Mouse (Mus musculus): Measurements from ENCODE around the gene Card11.

Card11 gene

GRCm38 (mm10) chr5:141000349-141000748 is at the start of gene Card11:
Gene Card11 (minus strand): TSS chr5:141000582.
- DNase-seq: no peak

GRCm38 (mm10) chr5:141047651-141048218 is 47.4 kb upstream of the Card11 start:
- DNase-seq: no peak

- no peak for DNase-seq
These were observed 44.6 kb upstream of the Card11 start for GRCm38 (mm10) chr5:141044976-141045375.

- no peak for DNase-seq
These were observed 43.5 kb upstream of the Card11 start for GRCm38 (mm10) chr5:141043654-141044447.

- DNase-seq: no peak
These were observed 42.0 kb upstream of the Card11 start for GRCm38 (mm10) chr5:141042406-141042805.

GRCm38 (mm10) chr5:141040846-141041245 is 40.5 kb upstream of the Card11 start:
- no peak for DNase-seq

- no peak for DNase-seq
These were observed 38.0 kb upstream of the Card11 start for GRCm38 (mm10) chr5:141038342-141038741.

- no peak for DNase-seq
These were observed 35.0 kb upstream of the Card11 start for GRCm38 (mm10) chr5:141035346-141035745.

GRCm38 (mm10) chr5:141034301-141034700 is 33.9 kb upstream of the Card11 start:
- DNase-seq: no peak

- no peak for DNase-seq
These were observed 32.6 kb upstream of the Card11 start for GRCm38 (mm10) chr5:141033001-141033400.

GRCm38 (mm10) chr5:141029364-141029763 is 29.0 kb upstream of the Card11 start:
- no peak for DNase-seq

GRCm38 (mm10) chr5:141025635-141026034 is 25.3 kb upstream of the Card11 start:
- no peak for DNase-seq

GRCm38 (mm10) chr5:141024435-141024834 is 24.1 kb upstream of the Card11 start:
- DNase-seq: no peak

GRCm38 (mm10) chr5:141017927-141018700 is 17.7 kb upstream of the Card11 start:
- DNase-seq: no peak

- DNase-seq: no peak
These were observed 15.7 kb upstream of the Card11 start for GRCm38 (mm10) chr5:141016082-141016481.

- no peak for DNase-seq
These were observed 13.8 kb upstream of the Card11 start for GRCm38 (mm10) chr5:141014216-141014615.

- DNase-seq: no peak
These were observed 13.1 kb upstream of the Card11 start for GRCm38 (mm10) chr5:141013465-141013864.

GRCm38 (mm10) chr5:141005491-141005890 is 5.1 kb upstream of the Card11 start:
- no peak for DNase-seq

GRCm38 (mm10) chr5:141004078-141004763 is 3.8 kb upstream of the Card11 start:
- no peak for DNase-seq

GRCm38 (mm10) chr5:140999178-140999672 is 1.2 kb downstream of the Card11 start:
- DNase-seq: no peak

GRCm38 (mm10) chr5:140997767-140998166 is 2.6 kb downstream of the Card11 start:
- DNase-seq: no peak

GRCm38 (mm10) chr5:140992093-140993070 is 8.0 kb downstream of the Card11 start:
- no peak for DNase-seq
